Comparison of ENCODE assay signal across 8 mouse cellular contexts in the genomic region with DNA sequence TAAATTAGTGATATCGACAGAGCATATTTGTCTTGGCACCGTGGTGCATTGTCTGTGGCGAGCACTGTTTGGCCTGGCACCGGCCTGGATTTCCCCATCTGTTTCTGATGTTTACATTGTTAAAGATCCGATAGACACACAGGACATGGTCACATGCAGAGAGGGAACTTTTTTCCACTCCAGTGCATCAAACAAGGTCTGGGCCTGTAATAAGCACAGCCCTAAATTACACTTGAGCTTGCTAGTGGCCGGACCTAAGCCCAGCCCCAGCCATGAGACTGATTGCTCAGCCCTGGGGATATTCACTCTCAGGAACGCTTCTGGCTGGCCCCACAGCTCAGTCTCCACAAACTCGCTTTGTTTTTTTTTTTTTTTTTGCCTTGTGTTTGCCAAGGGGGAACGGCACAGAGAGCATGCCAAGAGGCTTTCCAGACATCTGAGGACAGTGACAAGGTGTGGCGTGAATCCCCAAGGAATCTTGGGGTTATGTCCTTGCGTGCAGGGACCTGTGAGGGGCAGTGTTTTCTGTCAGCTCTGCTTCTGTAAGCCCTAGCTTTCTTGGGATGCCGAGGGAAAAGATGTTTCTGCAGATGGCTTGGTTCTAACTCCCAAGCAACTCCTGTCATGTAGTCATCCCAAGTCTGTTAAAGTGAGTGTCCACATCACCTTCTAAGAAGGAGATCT.
DNase-seq lines count a peak whose midpoint lies in the region; ATAC-seq and TF ChIP-seq lines count a peak whose summit lies in the region.

No protein-coding gene starts in this region.

- H3K4me2 ChIP-seq in lung, embryonic 15.5 days = no peak overlapping the region

- no peaks in the 10 kb centered on the region for H3K27me3 ChIP-seq in kidney, adult 2 months (replicated peaks; ENCODE audit: control insufficient read depth, insufficient read depth, low read length)
- no peaks in the 10 kb centered on the region for H3K27me3 ChIP-seq in lung, embryonic 15.5 days

- DNase-seq in kidney, postnatal 14 days = peak; percentile 3
- no peak for DNase-seq in kidney, adult 2 months
- DNase-seq in cerebellum, adult 11 months = peak; percentile 16
- DNase-seq in fibroblast of lung, adult 2 months (ENCODE audit: low read depth) = peak; percentile 59
- no peak for DNase-seq in thymus, postnatal 0 days (ENCODE audit: low spot score)
- no peak for DNase-seq in adrenal gland, postnatal 10 days

- no peaks in the 10 kb centered on the region for H3K9me3 ChIP-seq in lung, embryonic 15.5 days

- 31% methylated on average over 12 of the region's 12 CpGs for WGBS in kidney, adult 2 months
- 25% methylated on average over 12 of the region's 12 CpGs for whole genome bisulfite sequencing in lung, embryonic 15.5 days

- no peak for TF ChIP-seq CTCF in kidney, adult 2 months (conservative IDR thresholded peaks at IDR 0.05; ENCODE audit: insufficient read depth, insufficient read length, low read depth, low read length)

- no peak overlapping the region for H3K9ac ChIP-seq in lung, embryonic 15.5 days

- H3K36me3 ChIP-seq in kidney, adult 2 months (ENCODE audit: control insufficient read depth, insufficient read depth, low read length) = no peaks in the 10 kb centered on the region
- H3K36me3 ChIP-seq in lung, embryonic 15.5 days = no peaks in the 10 kb centered on the region

- ATAC-seq in lung, embryonic 15.5 days (ENCODE audit: borderline replicate concordance, extremely low read depth, low FRiP score, low TSS enrichment) = 0 out of 2 replicates have a peak, but pooled peaks have one; percentile 46
- ATAC-seq in monocyte, adult 5-6 weeks (replicated peaks; ENCODE audit: insufficient number of reproducible peaks, low FRiP score, low TSS enrichment, poor library complexity, severe bottlenecking) = no peak

- H3K4me3 ChIP-seq in kidney, adult 2 months (ENCODE audit: insufficient read depth, low read depth, low read length) = no peak overlapping the region
- no peak overlapping the region for H3K4me3 ChIP-seq in lung, embryonic 15.5 days

- H3K4me1 ChIP-seq in kidney, adult 2 months (ENCODE audit: control insufficient read depth, insufficient read depth, low read length) = no peaks in the 10 kb centered on the region
- peaks cover 11% of the 10 kb centered on the region for H3K4me1 ChIP-seq in lung, embryonic 15.5 days

- no peak for TF ChIP-seq POLR2A in kidney, adult 2 months (IDR thresholded peaks at IDR 0.05; ENCODE audit: low read depth, low read length)

- H3K27ac ChIP-seq in kidney, adult 2 months (ENCODE audit: insufficient read depth, low read depth, low read length) = no peak overlapping the region
- H3K27ac ChIP-seq in lung, embryonic 15.5 days = no peak overlapping the region

Comparison
In these comparisons a context has a peak if more than half of its experiments do, and no peak if none do; other contexts are left out.
1. DNase-seq: peak in kidney, postnatal 14 days (single experiment), cerebellum, adult 11 months (single experiment) and fibroblast of lung, adult 2 months (single experiment); none in kidney, adult 2 months (single experiment), thymus, postnatal 0 days (single experiment) and adrenal gland, postnatal 10 days (single experiment).